Mouse (Mus musculus) myocyte (in vitro differentiated cells): Measurements from ENCODE around the gene Dlg4. TPM values are rescaled to one million over a fixed set of nuclear protein-coding genes. Genes with fewer than 3 reads are reported as not detected.

ENCODE experiments used
- H3K27me3 ChIP-seq: one replicate; pipeline ENCODE4 v1.6.1; 2011; ENCODE audit not compliant: control insufficient read depth, insufficient read depth, insufficient read length
- H3K36me3 ChIP-seq: one replicate; pipeline ENCODE4 v1.6.1; 2011; ENCODE audit not compliant: control insufficient read depth, insufficient read depth
- H3K4me2 ChIP-seq: one replicate; pipeline ENCODE4 v1.6.1; 2011; ENCODE audit warnings: low read depth, control low read depth
- H3K4me3 ChIP-seq: one replicate; pipeline ENCODE4 v1.5.1; 2011; ENCODE audit warnings: mild to moderate bottlenecking, control low read depth, moderate library complexity
- H3K79me2 ChIP-seq: one replicate; pipeline ENCODE4 v1.6.1; 2011; ENCODE audit not compliant: control insufficient read depth, insufficient read depth
- H3ac ChIP-seq: one replicate; pipeline ENCODE4 v1.6.1; 2011; ENCODE audit not compliant: control insufficient read depth, insufficient read length
- CEBPB ChIP-seq: IDR thresholded peaks from 2 replicates; pipeline ENCODE4 v1.6.1; 2011; ENCODE audit warnings: mild to moderate bottlenecking, moderate library complexity; ENCODE audit not compliant: poor library complexity, insufficient read depth, severe bottlenecking
- E2F4 ChIP-seq: IDR thresholded peaks from one replicate; pipeline ENCODE4 v1.6.1; 2011; ENCODE audit warnings: mild to moderate bottlenecking, control low read depth, moderate library complexity; ENCODE audit not compliant: insufficient read depth
- MAX ChIP-seq: IDR thresholded peaks from one replicate; pipeline ENCODE4 v1.6.1; 2011; ENCODE audit warnings: low read depth, mild to moderate bottlenecking, control low read depth
- MYOD1 ChIP-seq, 3 experiments: IDR thresholded peaks; one replicate each; pipeline ENCODE4 v1.6.1; 2011; ENCODE audit warnings: control low read depth in 2 of 3, low read depth in 2 of 3, mild to moderate bottlenecking in 2 of 3, moderate library complexity in 1 of 3; ENCODE audit not compliant: insufficient read length in 2 of 3, control insufficient read depth in 1 of 3
- MYOG ChIP-seq, 3 experiments: IDR thresholded peaks; one replicate each; pipeline ENCODE4 v1.6.1; 2011; ENCODE audit warnings: control low read depth in 2 of 3, low read depth in 2 of 3, mild to moderate bottlenecking in 2 of 3; ENCODE audit not compliant: insufficient read length in 2 of 3, control insufficient read depth in 1 of 3, insufficient read depth in 1 of 3
- POLR2A ChIP-seq: IDR thresholded peaks from one replicate; pipeline ENCODE4 v1.6.1; 2011; ENCODE audit warnings: low read depth, mild to moderate bottlenecking, control low read depth, moderate library complexity; ENCODE audit not compliant: insufficient read length
- POLR2AphosphoS2 ChIP-seq: IDR thresholded peaks from one replicate; pipeline ENCODE4 v1.6.1; 2011; ENCODE audit warnings: low read depth, control low read depth; ENCODE audit not compliant: insufficient read length
- REST ChIP-seq: IDR thresholded peaks from one replicate; pipeline ENCODE4 v1.6.1; 2011; ENCODE audit warnings: mild to moderate bottlenecking, control low read depth, moderate library complexity; ENCODE audit not compliant: insufficient read depth, insufficient read length
- SRF ChIP-seq: IDR thresholded peaks from one replicate; pipeline ENCODE4 v1.6.1; 2011; ENCODE audit warnings: low read depth; ENCODE audit not compliant: control insufficient read depth, insufficient read length
- TCF12 ChIP-seq: IDR thresholded peaks from one replicate; pipeline ENCODE4 v1.6.1; 2011; ENCODE audit warnings: mild to moderate bottlenecking, control low read depth; ENCODE audit not compliant: poor library complexity, insufficient read depth, severe bottlenecking
- TCF3 ChIP-seq: IDR thresholded peaks from one replicate; pipeline ENCODE4 v1.6.1; 2011; ENCODE audit warnings: low read depth, control low read depth; ENCODE audit not compliant: insufficient read length
- USF1 ChIP-seq: IDR thresholded peaks from one replicate; pipeline ENCODE4 v1.6.1; 2011; ENCODE audit warnings: low read depth, mild to moderate bottlenecking, control low read depth, moderate library complexity
- polyA plus RNA-seq: library from polyadenylated mRNA; unstranded; fragments of >200 nt; fragmentation: generic; extraction: Trizol; gene quantifications from one replicate; pipeline ENCODE4 v1.2.1, GENCODE M21; 2012; ENCODE audit warnings: missing spikeins

The Dlg4 gene
- polyA plus RNA-seq, 1 experiment: 26.8 TPM

DNA sequence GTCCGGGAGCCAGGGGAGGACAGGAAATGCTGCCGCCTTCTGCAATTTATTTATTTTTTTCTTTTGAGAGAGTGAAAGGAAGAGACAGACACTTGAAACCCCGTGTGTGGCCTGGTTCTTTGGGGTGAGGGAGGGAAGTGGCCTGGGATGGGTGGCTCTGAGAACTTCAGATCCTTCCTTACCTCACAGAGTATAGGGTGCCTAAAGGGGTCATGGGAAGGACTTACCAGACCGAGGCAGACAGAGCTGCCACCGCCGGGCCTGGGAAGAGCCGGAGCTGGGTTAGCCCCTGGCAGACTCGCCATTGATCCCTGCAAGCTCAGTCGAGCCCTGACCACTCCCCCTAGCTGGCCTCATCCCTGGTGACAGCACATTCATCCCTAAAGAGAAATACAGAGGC, 28.7 kb downstream of the Dlg4 start:
- Histone ChIP-seq H3K79me2 (no peaks in the 10 kb centered on the region), H3K4me3 (no peak overlapping the region), H3K36me3 (no peaks in the 10 kb centered on the region), H3ac (no peak overlapping the region), H3K4me2 (no peak overlapping the region), H3K27me3 (no peaks in the 10 kb centered on the region)
- TF ChIP-seq MYOG (IDR thresholded peaks at IDR 0.05; ENCODE audit: control insufficient read depth in 1 of 3, insufficient read depth in 1 of 3, insufficient read length in 2 of 3, low read depth in 2 of 3) (no peak), TCF12 (no peak), POLR2AphosphoS2 (no peak), POLR2A (no peak), SRF (no peak), CEBPB (no peak), E2F4 (no peak), TCF3 (no peak), REST (no peak), USF1 (no peak)

DNA sequence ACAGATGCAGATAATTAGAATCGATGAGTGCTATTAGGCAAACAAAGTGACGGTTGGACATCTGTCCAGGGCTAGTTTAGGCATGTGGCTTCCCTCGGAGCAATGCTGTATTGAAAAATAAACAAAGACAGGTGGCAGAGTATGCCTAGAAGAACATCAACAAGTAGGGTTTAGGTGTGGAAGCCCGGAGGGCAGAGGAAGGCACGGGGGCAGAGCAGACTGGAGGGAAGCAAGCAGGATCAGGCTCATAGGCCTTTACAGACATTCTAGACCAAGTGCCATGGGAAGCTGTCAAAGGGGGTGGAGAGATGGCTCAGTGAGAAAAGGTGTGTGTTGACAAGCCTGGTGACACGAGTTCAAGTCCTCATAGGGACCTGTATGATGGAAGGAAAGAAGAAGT, 32.6 kb downstream of the Dlg4 start:
- Histone ChIP-seq H3ac (no peak overlapping the region), H3K79me2 (no peaks in the 10 kb centered on the region), H3K4me3 (no peak overlapping the region), H3K36me3 (no peaks in the 10 kb centered on the region), H3K4me2 (no peak overlapping the region), H3K27me3 (no peaks in the 10 kb centered on the region)
- TF ChIP-seq USF1: no peak
- no peak for TF ChIP-seq MYOG (IDR thresholded peaks at IDR 0.05; ENCODE audit: control insufficient read depth in 1 of 3, insufficient read depth in 1 of 3, insufficient read length in 2 of 3, low read depth in 2 of 3)
- no peak for TF ChIP-seq E2F4
- no peak for TF ChIP-seq REST
- no peak for TF ChIP-seq TCF3
- TF ChIP-seq TCF12: no peak
- no peak for TF ChIP-seq CEBPB

DNA sequence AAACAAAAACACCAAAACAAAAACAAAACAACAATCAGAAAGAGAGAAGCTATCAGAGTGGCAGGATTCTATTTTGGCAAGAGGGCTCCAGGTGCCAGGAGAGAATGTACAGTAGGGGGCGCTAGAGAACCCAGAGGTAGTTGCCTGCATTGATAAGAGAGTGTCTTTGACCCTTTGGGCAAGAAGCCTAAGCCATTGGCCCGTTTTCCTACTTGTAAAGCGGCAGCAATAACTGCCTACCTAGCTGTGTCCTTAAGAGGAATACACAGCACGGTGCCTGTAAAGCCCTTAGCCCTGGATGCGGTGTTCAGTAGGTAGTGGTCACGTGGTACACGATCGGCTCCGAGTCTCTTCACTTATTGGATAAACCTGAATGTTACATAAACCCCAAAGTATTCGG, 33.1 kb downstream of the Dlg4 start:
- no peaks in the 10 kb centered on the region for H3K27me3 ChIP-seq
- TF ChIP-seq TCF12 (no peak), E2F4 (no peak)
- no peaks in the 10 kb centered on the region for H3K36me3 ChIP-seq
- no peak overlapping the region for H3K4me2 ChIP-seq
- H3K79me2 ChIP-seq: no peaks in the 10 kb centered on the region
- no peak overlapping the region for H3ac ChIP-seq
- H3K4me3 ChIP-seq: no peak overlapping the region

DNA sequence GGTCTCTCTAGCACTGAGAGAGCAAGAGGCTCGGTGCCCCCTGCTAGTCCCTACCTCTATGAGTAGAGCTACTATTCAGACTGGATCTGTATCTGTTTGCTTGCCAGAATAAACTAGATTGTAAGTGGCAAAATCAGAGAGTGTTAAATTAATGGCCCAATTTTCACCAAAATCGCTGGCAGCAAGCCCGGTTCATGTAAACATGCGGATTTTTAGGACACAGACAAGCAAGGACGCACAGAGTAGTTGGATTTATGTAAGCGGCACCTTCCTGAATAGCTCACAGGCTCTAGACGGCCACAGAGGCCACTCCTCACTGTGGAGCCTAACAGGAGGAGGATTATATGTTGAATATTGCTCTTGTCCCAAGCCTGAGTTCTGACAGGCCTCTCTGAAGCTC, 36.4 kb downstream of the Dlg4 start:
- no peaks in the 10 kb centered on the region for H3K79me2 ChIP-seq
- no peak overlapping the region for H3ac ChIP-seq
- H3K36me3 ChIP-seq: no peaks in the 10 kb centered on the region
- TF ChIP-seq CEBPB: no peak
- TF ChIP-seq MYOG (IDR thresholded peaks at IDR 0.05; ENCODE audit: control insufficient read depth in 1 of 3, insufficient read depth in 1 of 3, insufficient read length in 2 of 3, low read depth in 2 of 3): no peak
- TF ChIP-seq TCF12: no peak
- no peak for TF ChIP-seq TCF3
- no peak for TF ChIP-seq REST
- TF ChIP-seq USF1: no peak
- no peak for TF ChIP-seq POLR2A
- no peak for TF ChIP-seq MAX
- no peak for TF ChIP-seq E2F4
- no peak for TF ChIP-seq POLR2AphosphoS2
- TF ChIP-seq SRF: no peak
- TF ChIP-seq MYOD1 (IDR thresholded peaks at IDR 0.05; ENCODE audit: control insufficient read depth in 1 of 3, insufficient read length in 2 of 3, low read depth in 2 of 3): no peak
- H3K4me3 ChIP-seq: no peak overlapping the region
- no peaks in the 10 kb centered on the region for H3K27me3 ChIP-seq
- H3K4me2 ChIP-seq: no peak overlapping the region

DNA sequence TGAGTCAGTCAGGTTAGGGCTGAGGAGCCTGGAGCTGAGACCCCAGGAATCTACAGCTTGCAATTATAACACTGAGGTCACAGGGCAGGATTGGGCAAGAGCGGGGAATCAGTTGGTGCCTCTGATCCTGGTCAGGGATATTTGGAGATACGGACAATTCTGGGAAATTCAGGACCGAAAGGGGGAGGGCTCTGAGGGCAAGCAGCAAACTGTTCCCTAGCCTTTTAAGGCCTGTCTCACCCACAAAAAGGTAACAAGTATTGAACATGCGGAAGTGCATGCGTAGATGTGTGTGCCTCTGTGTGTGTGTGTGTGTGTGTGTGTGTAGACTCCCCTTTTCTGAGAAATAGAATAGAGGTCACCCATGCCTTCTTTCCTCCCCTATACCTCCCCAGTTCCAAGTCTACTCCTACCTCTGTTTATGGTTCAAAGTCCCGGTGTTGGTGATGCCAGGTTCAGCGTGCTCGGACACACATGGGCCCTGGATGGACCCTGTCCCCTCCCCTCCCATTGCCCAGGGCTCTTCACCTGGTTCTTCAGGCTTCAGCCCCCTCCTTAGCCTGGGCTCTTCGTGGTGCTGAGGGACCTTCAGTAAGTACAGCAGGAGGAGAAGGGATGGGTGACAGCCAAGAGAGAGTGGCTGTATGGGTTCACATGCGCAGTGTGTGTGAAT, 37.3 kb downstream of the Dlg4 start, which contains the start of gene Asgr1:
Gene Asgr1 (plus strand): TSS at position 188 of the 673 bp plus-strand sequence.
- no peak within 1 kb of the TSS for H3K4me3 ChIP-seq
- TF ChIP-seq MYOD1 (IDR thresholded peaks at IDR 0.05; ENCODE audit: control insufficient read depth in 1 of 3, insufficient read length in 2 of 3, low read depth in 2 of 3) (no peak), TCF12 (no peak), POLR2AphosphoS2 (no peak), POLR2A (no peak), TCF3 (no peak), MYOG (IDR thresholded peaks at IDR 0.05; ENCODE audit: control insufficient read depth in 1 of 3, insufficient read depth in 1 of 3, insufficient read length in 2 of 3, low read depth in 2 of 3) (no peak), CEBPB (no peak), MAX (no peak), E2F4 (no peak), REST (no peak)
- H3K79me2 ChIP-seq: no peaks in the 10 kb centered on the region
- no peak within 1 kb of the TSS for H3K4me2 ChIP-seq
- no peaks in the 10 kb centered on the region for H3K27me3 ChIP-seq
- no peaks in the 10 kb centered on the region for H3K36me3 ChIP-seq
- no peak within 1 kb of the TSS for H3ac ChIP-seq
